Mouse (Mus musculus) thymus, adult 2 months (tissue): ENCODE measurements at regions not wholly inside any gene's neighbourhood (a gene's known extent, or its start where the extent isn't known, plus 50 kb on each side); places are given as distances from the start of the nearest gene placed in this dataset.

Experiments
- CTCF ChIP-seq: fragments of 200-500 bp; IDR thresholded peaks from 2 replicates; pipeline ENCODE4 v1.5.1; 2012; ENCODE audit warnings: mild to moderate bottlenecking, control low read depth, low read length, moderate library complexity, borderline replicate concordance; ENCODE audit not compliant: control insufficient read depth, poor library complexity, insufficient read depth; ENCODE audit errors: extremely low read depth
- POLR2A ChIP-seq: fragments of 200-500 bp; IDR thresholded peaks from 2 replicates; pipeline ENCODE4 v1.6.1; 2012; ENCODE audit warnings: mild to moderate bottlenecking, low read length, control low read depth, moderate library complexity; ENCODE audit not compliant: control insufficient read depth, poor library complexity, insufficient read depth; ENCODE audit errors: extremely low read depth

DNA sequence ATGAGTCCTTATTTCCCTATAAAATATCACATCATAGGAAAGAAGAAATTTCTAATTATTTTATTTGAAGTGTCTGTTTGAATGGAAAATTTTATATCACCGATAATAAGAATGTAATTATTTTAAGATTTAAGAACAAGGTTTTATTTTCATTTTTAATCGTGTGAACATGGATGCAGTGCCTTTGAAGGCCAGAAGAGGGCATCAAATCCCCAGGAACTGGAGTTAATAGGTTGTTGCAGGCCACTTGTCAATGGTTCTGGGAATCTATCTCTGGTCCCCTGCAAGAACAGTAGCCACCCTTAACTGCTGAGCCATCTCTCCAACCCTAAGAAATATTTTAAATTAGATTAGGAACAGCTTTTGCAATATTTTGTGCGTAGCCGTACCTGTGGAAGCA lies 66.5 kb upstream of the 4933415F23Rik start:
- TF ChIP-seq CTCF (no peak), POLR2A (no peak)
